10 mouse cellular contexts compared by ENCODE assay signal in genomic region chr7:132262696-132263095, GRCm38 (mm10). TPM values are rescaled to one million over a fixed set of nuclear protein-coding genes. Genes with fewer than 3 reads are reported as not detected.
DNase-seq lines count a peak whose midpoint lies in the region; ATAC-seq lines count a peak whose summit lies in the region.
"Had no signal": no experiment of that assay in that cellular context is flagged by ENCODE, and none has a peak within 500 bp of the region (broad histone marks: within the 10 kb centered on the region; RNA-seq: fewer than 3 reads in every experiment).

No protein-coding gene starts in this region.

- intact Hi-C loops in left cerebral cortex, postnatal 10 days (cut with DNase I) = no loop called here

- ATAC-seq in hindbrain, embryonic 16.5 days = peak; percentile 57
- ATAC-seq in midbrain, embryonic 13.5 days = peak; percentile 87
- no peak for ATAC-seq in frontal cortex, adult (ENCODE audit: low TSS enrichment)
- ATAC-seq: Patski had no signal

- peaks cover 16% of the 10 kb centered on the region for H3K4me1 ChIP-seq in hindbrain, embryonic 16.5 days (ENCODE audit: control insufficient read depth, insufficient read depth, low read depth, low read length)
- H3K4me1 ChIP-seq in midbrain, embryonic 13.5 days (replicated peaks) = peaks cover 74% of the 10 kb centered on the region

- no peaks in the 10 kb centered on the region for H3K27me3 ChIP-seq in hindbrain, embryonic 16.5 days (replicated peaks; ENCODE audit: control insufficient read depth, insufficient read depth, low read length)
- no peaks in the 10 kb centered on the region for H3K27me3 ChIP-seq in midbrain, embryonic 13.5 days
- H3K27me3 ChIP-seq: heart, embryonic 15.5 days; Patski had no signal

- H3K9me3 ChIP-seq in hindbrain, embryonic 16.5 days (ENCODE audit: control insufficient read depth, low read length) = no peaks in the 10 kb centered on the region
- H3K9me3 ChIP-seq in midbrain, embryonic 13.5 days = no peaks in the 10 kb centered on the region
- H3K9me3 ChIP-seq: heart, embryonic 15.5 days had no signal

- H3K9ac ChIP-seq in hindbrain, embryonic 16.5 days (ENCODE audit: low read depth, low read length) = no peak overlapping the region
- H3K9ac ChIP-seq in midbrain, embryonic 13.5 days (replicated peaks) = no peak overlapping the region
- H3K9ac ChIP-seq: heart, embryonic 15.5 days had no signal

- no peaks in the 10 kb centered on the region for H3K36me3 ChIP-seq in hindbrain, embryonic 16.5 days (ENCODE audit: control insufficient read depth, insufficient read depth, low read length)
- peaks cover 17% of the 10 kb centered on the region for H3K36me3 ChIP-seq in midbrain, embryonic 13.5 days
- H3K36me3 ChIP-seq: heart, embryonic 15.5 days had no signal

- H3K4me3 ChIP-seq in hindbrain, embryonic 16.5 days (ENCODE audit: low read length) = no peak overlapping the region
- no peak overlapping the region for H3K4me3 ChIP-seq in midbrain, embryonic 13.5 days (replicated peaks)
- H3K4me3 ChIP-seq: heart, embryonic 15.5 days had no signal

- 17% methylated on average over 6 of the region's 6 CpGs for WGBS in hindbrain, embryonic 16.5 days
- 5% methylated on average over 6 of the region's 6 CpGs for WGBS in midbrain, embryonic 13.5 days

- peak; percentile 25 for DNase-seq in R1 (ENCODE audit: low read depth, low spot score)
- DNase-seq in c-Kit-positive CD71-positive TER-119-positive erythroid progenitor cells, embryonic 14.5 days (ENCODE audit: low spot score) = peak; percentile 60
- DNase-seq in left cerebral cortex, postnatal 10 days (ENCODE audit: extremely low spot score in 1 of 2, low spot score in 2 of 2) = no peak
- DNase-seq in kidney, postnatal 14 days = no peak
- DNase-seq: cerebellum, adult 9-11 months had no signal

- no peak overlapping the region for H3K4me2 ChIP-seq in hindbrain, embryonic 16.5 days (ENCODE audit: low read length)
- H3K4me2 ChIP-seq in midbrain, embryonic 13.5 days (replicated peaks) = no peak overlapping the region
- H3K4me2 ChIP-seq: heart, embryonic 15.5 days had no signal

- peak overlapping the region; percentile 44 for H3K27ac ChIP-seq in hindbrain, embryonic 16.5 days (ENCODE audit: low read depth, low read length)
- peak overlapping the region; percentile 82 for H3K27ac ChIP-seq in midbrain, embryonic 13.5 days
- H3K27ac ChIP-seq: heart, embryonic 15.5 days had no signal

RNA-seq across cellular contexts. Expression of gene Chst15, which starts 54.3 kb away (rescaled TPM):
- 18.5 and 24.4 TPM in 2 replicates for polyA plus RNA-seq in hindbrain, embryonic 16.5 days (2015; fragmentation: Nextera tagmentation; extraction: Ambion mirVana)
- 17.9 and 18.6 TPM in 2 replicates for polyA plus RNA-seq in midbrain, embryonic 13.5 days (2015; fragmentation: Nextera tagmentation; extraction: Ambion mirVana)
- total RNA-seq in left cerebral cortex, postnatal 10 days (2021) = 10 to 100 TPM; 31.3 to 37.3 TPM

Comparison
In these comparisons a context has a peak if more than half of its experiments do, and no peak if none do; other contexts are left out.
1. DNase-seq: peak in R1 (single experiment) and c-Kit-positive CD71-positive TER-119-positive erythroid progenitor cells, embryonic 14.5 days (single experiment); none in left cerebral cortex, postnatal 10 days (0 of 2) and kidney, postnatal 14 days (single experiment).